Mouse (Mus musculus): Measurements from ENCODE around the gene Cdkn2d. TPM values are rescaled to one million over a fixed set of nuclear protein-coding genes. Genes with fewer than 3 reads are reported as not detected.

Cdkn2d gene
- polyA plus RNA-seq, 1 experiment from 2014 or later, result 48.1 TPM

DNA sequence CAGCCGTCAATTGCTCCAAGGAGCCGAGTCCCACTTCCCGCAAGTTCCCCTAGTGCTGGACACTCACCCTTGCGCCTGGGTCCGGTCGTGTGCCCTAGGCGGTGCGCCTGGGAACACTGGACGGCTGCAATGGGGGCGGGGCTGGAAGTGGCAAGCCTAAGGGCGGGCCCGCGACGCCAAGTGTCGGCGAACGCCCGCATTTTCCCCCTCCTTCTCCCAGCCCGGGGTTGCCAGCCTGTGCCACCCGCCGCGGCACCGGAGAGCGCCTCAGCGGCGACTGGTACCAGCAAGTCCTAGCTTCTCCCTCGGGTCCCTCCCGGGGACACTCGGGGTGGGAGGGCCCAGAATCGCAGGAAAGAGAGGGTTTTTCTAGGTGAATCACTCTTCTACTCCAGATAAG is 42.9 kb downstream of the Cdkn2d start, which contains the start of gene S1pr5:
Gene S1pr5, minus strand, starts transcription at position 118 of the 400 bp plus-strand sequence.
- Histone ChIP-seq H3K27me3 (ENCODE audit: insufficient read depth, low read length) (peaks cover 81% of the 10 kb centered on the region), H3K27ac (ENCODE audit: low read depth) (no peak within 1 kb of the TSS), H3K9me3 (ENCODE audit: low read depth, low read length) (no peaks in the 10 kb centered on the region), H3K4me2 (peak within 1 kb of the TSS; percentile 47), H3K4me1 (ENCODE audit: insufficient read depth) (no peaks in the 10 kb centered on the region), H3K36me3 (ENCODE audit: insufficient read depth) (no peaks in the 10 kb centered on the region), H3K9ac (no peak within 1 kb of the TSS), H3K4me3 (ENCODE audit: low read depth, low read length) (peak within 1 kb of the TSS; percentile 22)
- WGBS, result under 1% methylated on average over 30 of the region's 30 CpGs
- DNase-seq, result peak; percentile 19
- TF ChIP-seq CTCF (IDR thresholded peaks at IDR 0.05; ENCODE audit: low read depth), result no peak
- no peak for ATAC-seq (ENCODE audit: insufficient read depth)

- Histone ChIP-seq H3K36me3 (ENCODE audit: insufficient read depth) (no peaks in the 10 kb centered on the region), H3K4me2 (no peak overlapping the region), H3K4me1 (ENCODE audit: insufficient read depth) (no peaks in the 10 kb centered on the region), H3K27ac (ENCODE audit: low read depth) (no peak overlapping the region), H3K9ac (no peak overlapping the region), H3K9me3 (ENCODE audit: low read depth, low read length) (no peaks in the 10 kb centered on the region), H3K27me3 (ENCODE audit: insufficient read depth, low read length) (peaks cover 93% of the 10 kb centered on the region), H3K4me3 (ENCODE audit: low read depth, low read length) (no peak overlapping the region)
- ATAC-seq (ENCODE audit: insufficient read depth) (no peak), DNase-seq (no peak)
- 83% methylated on average over 1 of the region's 1 CpGs for WGBS
- TF ChIP-seq CTCF (IDR thresholded peaks at IDR 0.05; ENCODE audit: low read depth), result no peak
Measured at GRCm38 (mm10) chr9:21246342-21246741, 44.9 kb downstream of the Cdkn2d start.

- Histone ChIP-seq H3K4me1 (ENCODE audit: insufficient read depth) (no peaks in the 10 kb centered on the region), H3K4me3 (ENCODE audit: low read depth, low read length) (peak overlapping the region; percentile 46), H3K9me3 (ENCODE audit: low read depth, low read length) (no peaks in the 10 kb centered on the region), H3K27ac (ENCODE audit: low read depth) (no peak overlapping the region), H3K9ac (peak overlapping the region; percentile 43; the same call in 1 of the 2 replicates), H3K36me3 (ENCODE audit: insufficient read depth) (no peaks in the 10 kb centered on the region), H3K27me3 (ENCODE audit: insufficient read depth, low read length) (peaks cover 80% of the 10 kb centered on the region), H3K4me2 (peak overlapping the region; percentile 79)
- DNase-seq, result no peak
- TF ChIP-seq CTCF (IDR thresholded peaks at IDR 0.05; ENCODE audit: low read depth), result no peak
- 2% methylated on average over 16 of the region's 16 CpGs for WGBS
- ATAC-seq (ENCODE audit: insufficient read depth), result no peak
Measured at GRCm38 (mm10) chr9:21245113-21245487, 46.1 kb downstream of the Cdkn2d start.

GRCm38 (mm10) chr9:21244428-21245112 is 46.6 kb downstream of the Cdkn2d start:
- Histone ChIP-seq H3K4me3 (ENCODE audit: low read depth, low read length) (peak overlapping the region; percentile 46), H3K4me1 (ENCODE audit: insufficient read depth) (no peaks in the 10 kb centered on the region), H3K4me2 (peak overlapping the region; percentile 79), H3K9me3 (ENCODE audit: low read depth, low read length) (no peaks in the 10 kb centered on the region), H3K36me3 (ENCODE audit: insufficient read depth) (no peaks in the 10 kb centered on the region), H3K27ac (ENCODE audit: low read depth) (no peak overlapping the region), H3K27me3 (ENCODE audit: insufficient read depth, low read length) (peaks cover 75% of the 10 kb centered on the region), H3K9ac (peak overlapping the region; percentile 43)
- peak; percentile 45 for DNase-seq
- peak; percentile 33; the same call in 1 of the 2 replicates for ATAC-seq (ENCODE audit: insufficient read depth)
- WGBS, result under 1% methylated on average over 69 of the region's 72 CpGs
- TF ChIP-seq CTCF (IDR thresholded peaks at IDR 0.05; ENCODE audit: low read depth), result no peak

GRCm38 (mm10) chr9:21243826-21244427 is 47.3 kb downstream of the Cdkn2d start:
- Histone ChIP-seq H3K9me3 (ENCODE audit: low read depth, low read length) (no peaks in the 10 kb centered on the region), H3K4me3 (ENCODE audit: low read depth, low read length) (peak overlapping the region; percentile 46), H3K4me2 (peak overlapping the region; percentile 79), H3K36me3 (ENCODE audit: insufficient read depth) (no peaks in the 10 kb centered on the region), H3K27me3 (ENCODE audit: insufficient read depth, low read length) (peaks cover 68% of the 10 kb centered on the region), H3K4me1 (ENCODE audit: insufficient read depth) (no peaks in the 10 kb centered on the region), H3K9ac (peak overlapping the region; percentile 43), H3K27ac (ENCODE audit: low read depth) (no peak overlapping the region)
- DNase-seq (no peak), ATAC-seq (ENCODE audit: insufficient read depth) (0 out of 2 replicates have a peak, but pooled peaks have one; percentile 8)
- 8% methylated on average over 42 of the region's 42 CpGs for WGBS
- no peak for TF ChIP-seq CTCF (IDR thresholded peaks at IDR 0.05; ENCODE audit: low read depth)

- TF ChIP-seq CTCF (IDR thresholded peaks at IDR 0.05; ENCODE audit: low read depth), result peak; percentile 99
- Histone ChIP-seq H3K9me3 (ENCODE audit: low read depth, low read length) (no peaks in the 10 kb centered on the region), H3K27me3 (ENCODE audit: insufficient read depth, low read length) (peaks cover 47% of the 10 kb centered on the region), H3K27ac (ENCODE audit: low read depth) (no peak overlapping the region), H3K4me1 (ENCODE audit: insufficient read depth) (peaks cover 10% of the 10 kb centered on the region), H3K4me2 (no peak overlapping the region), H3K36me3 (ENCODE audit: insufficient read depth) (peaks cover 7% of the 10 kb centered on the region; the same call in 1 of the 2 replicates), H3K4me3 (ENCODE audit: low read depth, low read length) (no peak overlapping the region), H3K9ac (no peak overlapping the region)
- WGBS, result 7% methylated on average over 11 of the region's 11 CpGs
- ATAC-seq (ENCODE audit: insufficient read depth) (no peak), DNase-seq (peak; percentile 97)
Measured at GRCm38 (mm10) chr9:21241343-21241742, 49.9 kb downstream of the Cdkn2d start.

DNA sequence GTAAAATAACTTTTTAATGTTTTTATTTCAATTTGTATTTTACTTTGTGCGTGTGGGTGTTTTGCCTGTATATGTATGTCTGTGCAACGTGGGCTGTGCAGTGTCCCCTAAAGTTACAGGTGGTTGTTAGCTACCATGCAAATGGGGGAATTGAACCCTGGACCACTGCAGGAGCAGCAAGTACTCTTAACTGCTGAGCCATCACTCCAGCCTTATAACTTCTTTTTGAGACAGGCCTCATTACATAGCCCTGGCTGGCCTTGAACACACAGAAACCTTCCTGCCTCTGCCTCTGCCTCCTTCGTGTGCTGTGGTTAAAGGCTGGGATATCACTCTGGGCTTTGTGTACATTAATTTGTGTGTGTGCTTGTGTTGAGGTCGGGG is 51.8 kb downstream of the Cdkn2d start:
- Histone ChIP-seq H3K4me2 (peak overlapping the region; percentile 80), H3K9me3 (ENCODE audit: low read depth, low read length) (no peaks in the 10 kb centered on the region), H3K4me1 (ENCODE audit: insufficient read depth) (peaks cover 10% of the 10 kb centered on the region), H3K27ac (ENCODE audit: low read depth) (peak overlapping the region; percentile 93), H3K36me3 (ENCODE audit: insufficient read depth) (peaks cover 25% of the 10 kb centered on the region), H3K27me3 (ENCODE audit: insufficient read depth, low read length) (peaks cover 28% of the 10 kb centered on the region), H3K9ac (peak overlapping the region; percentile 97), H3K4me3 (ENCODE audit: low read depth, low read length) (peak overlapping the region; percentile 98)
- ATAC-seq (ENCODE audit: insufficient read depth), result no peak
- no peak for TF ChIP-seq CTCF (IDR thresholded peaks at IDR 0.05; ENCODE audit: low read depth)
- DNase-seq, result no peak
- 28% methylated on average over 4 of the region's 4 CpGs for WGBS
